Mouse (Mus musculus) cortical plate, adult 2 months (tissue): ENCODE measurements around the gene Arpp21. TPM values are rescaled to one million over a fixed set of nuclear protein-coding genes. Genes with fewer than 3 reads are reported as not detected.
A peak's percentile ranks its signal among the peaks of the same experiment; 100 is the strongest.

ENCODE experiments used
- H3K27ac ChIP-seq: fragments of 200-500 bp; 2 replicates; pipeline ENCODE4 v1.5.1; 2012; ENCODE audit warnings: low read length, control low read depth, inconsistent platforms; ENCODE audit not compliant: insufficient read depth
- H3K4me1 ChIP-seq: fragments of 200-500 bp; 2 replicates; pipeline ENCODE4 v1.6.1; 2011; ENCODE audit warnings: low read length; ENCODE audit not compliant: control insufficient read depth, insufficient read depth
- H3K4me3 ChIP-seq: fragments of 200-500 bp; 2 replicates; pipeline ENCODE4 v1.5.1; 2011; ENCODE audit warnings: mild to moderate bottlenecking, low read length, control low read depth; ENCODE audit not compliant: insufficient read depth
- CTCF ChIP-seq: fragments of 200-500 bp; IDR thresholded peaks from 2 replicates; pipeline ENCODE4 v1.5.1; 2011; ENCODE audit warnings: mild to moderate bottlenecking, control low read depth, low read length; ENCODE audit not compliant: insufficient read depth; ENCODE audit errors: extremely low read depth
- POLR2A ChIP-seq: fragments of 200-500 bp; IDR thresholded peaks from 2 replicates; pipeline ENCODE4 v1.6.1; 2011; ENCODE audit warnings: mild to moderate bottlenecking, low read length, control low read depth; ENCODE audit not compliant: insufficient read depth; ENCODE audit errors: extremely low read depth
- polyA plus RNA-seq: library from polyadenylated mRNA; depleted of rRNA; stranded (reverse); fragments of >200 nt; gene quantifications from 2 replicates; pipeline ENCODE4 v1.2.3, GENCODE M21; 2012

Arpp21 gene
- polyA plus RNA-seq, 1 experiment, result 601 TPM

- TF ChIP-seq POLR2A (peak; percentile 71; the same call in 1 of the 2 replicates), CTCF (no peak)
- Histone ChIP-seq H3K27ac (no peak overlapping the region), H3K4me3 (peak overlapping the region; percentile 33), H3K4me1 (peaks cover 2% of the 10 kb centered on the region)
Observed at GRCm38 (mm10) chr9:112185746-112186145, 50.0 kb downstream of the Arpp21 start.

- Histone ChIP-seq H3K4me1 (peaks cover 1% of the 10 kb centered on the region; the same call in 1 of the 2 replicates), H3K27ac (no peak overlapping the region), H3K4me3 (peak overlapping the region; percentile 60; the same call in 1 of the 2 replicates)
- TF ChIP-seq CTCF, result no peak
- TF ChIP-seq POLR2A, result peak; percentile 44; the same call in 1 of the 2 replicates
Observed at GRCm38 (mm10) chr9:112182738-112183137, 53.0 kb downstream of the Arpp21 start.

- Histone ChIP-seq H3K27ac (no peak overlapping the region), H3K4me3 (no peak overlapping the region), H3K4me1 (peaks cover 5% of the 10 kb centered on the region)
- TF ChIP-seq POLR2A (no peak), CTCF (no peak)
Observed at GRCm38 (mm10) chr9:112180006-112180405, 55.7 kb downstream of the Arpp21 start.

GRCm38 (mm10) chr9:112178438-112178837 is 57.3 kb downstream of the Arpp21 start:
- Histone ChIP-seq H3K27ac (no peak overlapping the region), H3K4me3 (no peak overlapping the region), H3K4me1 (peaks cover 7% of the 10 kb centered on the region)
- no peak for TF ChIP-seq CTCF
- TF ChIP-seq POLR2A, result no peak; the same call in 1 of the 2 replicates

- no peak overlapping the region for H3K27ac ChIP-seq
- peaks cover 10% of the 10 kb centered on the region for H3K4me1 ChIP-seq
- no peak overlapping the region for H3K4me3 ChIP-seq
- TF ChIP-seq CTCF, result no peak
- no peak for TF ChIP-seq POLR2A
Observed at GRCm38 (mm10) chr9:112177569-112177968, 58.2 kb downstream of the Arpp21 start.

DNA sequence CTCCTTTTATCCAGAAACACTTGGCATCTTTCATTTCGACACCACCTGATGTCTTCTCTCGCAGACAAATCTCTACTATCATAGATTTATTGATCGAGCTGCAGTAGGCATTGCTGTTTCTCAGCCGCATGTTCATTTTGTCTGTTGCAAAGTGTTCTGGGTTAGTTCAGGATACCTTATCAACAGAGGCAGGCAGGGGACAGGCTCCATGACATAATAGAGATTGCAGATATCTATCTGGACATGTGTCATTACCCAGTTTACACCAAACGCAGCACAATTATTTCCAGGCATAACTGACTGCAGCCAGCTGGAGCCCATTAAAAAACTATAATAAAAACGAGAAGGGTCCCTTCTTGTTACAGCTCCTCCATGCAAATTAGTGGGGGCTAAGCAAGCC is 59.4 kb downstream of the Arpp21 start:
- Histone ChIP-seq H3K27ac (peak overlapping the region; percentile 59; the same call in 1 of the 2 replicates), H3K4me3 (no peak overlapping the region), H3K4me1 (peaks cover 10% of the 10 kb centered on the region)
- TF ChIP-seq CTCF (no peak), POLR2A (no peak)

DNA sequence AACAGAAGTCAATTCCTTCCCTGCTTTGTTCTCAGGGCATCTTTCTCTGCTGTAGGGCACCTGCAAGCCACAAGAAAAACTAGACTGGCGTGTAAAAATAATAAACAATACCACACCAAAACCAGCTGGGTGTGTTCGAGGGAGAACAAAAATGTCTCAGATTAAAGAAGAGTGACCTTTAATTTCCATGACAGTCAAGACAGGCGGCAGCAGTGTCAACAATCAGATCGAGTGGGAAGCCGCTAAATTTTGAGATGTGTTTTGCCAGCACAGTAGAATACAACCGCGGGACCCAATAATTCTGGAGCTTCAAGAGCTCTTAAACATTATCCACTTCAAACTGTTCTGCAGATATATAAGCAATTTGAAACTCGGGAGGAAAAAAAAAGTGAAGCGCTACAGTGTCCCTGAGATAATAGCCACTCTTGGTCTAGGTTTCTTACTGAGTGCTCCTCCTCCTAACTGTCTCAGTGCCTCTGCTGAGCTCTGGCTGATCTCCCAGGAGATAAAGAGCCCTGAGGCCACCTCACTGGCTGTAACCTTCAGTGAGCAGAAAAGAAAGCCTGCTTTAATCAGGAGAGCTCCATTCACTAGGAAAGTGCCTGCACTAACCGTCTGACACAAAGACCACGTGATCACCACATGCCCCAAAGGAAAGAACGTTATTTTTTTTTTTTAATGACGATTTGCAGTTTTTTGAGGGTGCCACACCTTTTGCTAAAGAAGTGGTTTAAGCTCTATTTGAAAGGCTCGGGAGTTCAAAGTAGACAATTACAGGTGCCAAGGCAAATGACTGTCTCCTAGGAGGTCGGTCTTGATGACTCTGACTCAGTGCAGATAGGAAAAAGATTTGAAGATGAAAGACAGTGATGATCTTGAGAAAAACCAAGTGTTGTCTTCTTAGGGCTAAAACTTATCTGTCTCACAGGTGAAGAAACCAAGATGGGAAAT is 61.1 kb downstream of the Arpp21 start:
- no peak overlapping the region for H3K4me3 ChIP-seq

GRCm38 (mm10) chr9:112173778-112174177 is 62.0 kb downstream of the Arpp21 start:
- Histone ChIP-seq H3K4me3 (no peak overlapping the region), H3K4me1 (peaks cover 10% of the 10 kb centered on the region), H3K27ac (no peak overlapping the region)
- TF ChIP-seq CTCF (no peak), POLR2A (no peak)

More for the DNA sequence above, 61.1 kb downstream of the Arpp21 start:
- Histone ChIP-seq H3K4me1 (peaks cover 8% of the 10 kb centered on the region), H3K27ac (peak overlapping the region; percentile 52)
- TF ChIP-seq POLR2A (0 out of 2 replicates have a peak, but pooled peaks have one; percentile 25), CTCF (no peak)

DNA sequence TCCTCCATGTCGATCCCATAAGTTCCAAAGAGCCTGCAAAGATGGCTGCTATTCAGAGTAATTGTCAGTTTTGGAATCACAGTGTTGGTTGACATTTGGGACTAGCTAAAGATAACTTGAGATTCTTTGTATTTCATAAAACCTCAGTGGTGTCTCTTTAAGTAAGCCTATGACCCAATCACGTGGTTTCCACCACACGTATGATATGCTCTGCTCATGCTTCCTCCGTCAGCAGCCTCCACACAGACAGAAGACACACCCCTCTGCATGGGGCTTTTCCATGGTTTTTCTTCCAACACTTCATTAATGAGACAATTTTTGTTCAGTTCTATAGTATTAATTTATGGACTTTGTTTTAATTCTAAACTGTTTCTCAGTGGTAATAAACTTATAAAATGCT is 71.1 kb downstream of the Arpp21 start:
- no peak overlapping the region for H3K27ac ChIP-seq
- no peak for TF ChIP-seq CTCF
- no peak for TF ChIP-seq POLR2A
- H3K4me3 ChIP-seq, result no peak overlapping the region
- peaks cover 5% of the 10 kb centered on the region for H3K4me1 ChIP-seq
